Mouse (Mus musculus) kidney, postnatal 36 days (tissue): ENCODE data around the gene Pfpl.

Source experiments
- DNase-seq, 2 experiments: peaks; one replicate each; pipeline ENCODE4 v3.0.0; 2021 to 2022; ENCODE audit warnings: mixed read lengths in 2 of 2

Pfpl gene

GRCm38 (mm10) chr19:12427605-12428004 is at the start of gene Pfpl:
Gene Pfpl, plus strand, starts transcription at chr19:12427905.
- DNase-seq, result no peak

DNA sequence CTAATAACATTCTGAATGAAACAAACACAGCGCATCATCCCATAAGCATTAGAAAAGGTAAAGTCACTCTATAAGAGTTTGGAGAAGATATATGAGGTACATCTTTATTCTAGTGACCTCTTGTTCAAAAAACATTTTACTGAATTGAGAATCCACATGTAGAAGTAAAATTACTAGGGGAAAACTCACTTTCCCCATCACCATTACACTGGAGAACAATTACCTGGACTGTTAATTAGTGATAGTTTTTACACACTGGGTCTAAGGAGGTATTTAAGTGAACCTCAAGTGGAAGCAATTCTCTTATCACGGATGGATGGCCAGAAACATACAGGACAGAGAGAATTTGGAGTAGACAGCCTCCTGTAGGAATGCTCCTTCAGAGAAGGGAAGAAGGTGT is 40.7 kb upstream of the Pfpl start, which contains the start of gene Olfr1440:
TSS of gene Olfr1440 (plus strand) at position 301 of the 400 bp plus-strand sequence.
- no peak for DNase-seq

DNA sequence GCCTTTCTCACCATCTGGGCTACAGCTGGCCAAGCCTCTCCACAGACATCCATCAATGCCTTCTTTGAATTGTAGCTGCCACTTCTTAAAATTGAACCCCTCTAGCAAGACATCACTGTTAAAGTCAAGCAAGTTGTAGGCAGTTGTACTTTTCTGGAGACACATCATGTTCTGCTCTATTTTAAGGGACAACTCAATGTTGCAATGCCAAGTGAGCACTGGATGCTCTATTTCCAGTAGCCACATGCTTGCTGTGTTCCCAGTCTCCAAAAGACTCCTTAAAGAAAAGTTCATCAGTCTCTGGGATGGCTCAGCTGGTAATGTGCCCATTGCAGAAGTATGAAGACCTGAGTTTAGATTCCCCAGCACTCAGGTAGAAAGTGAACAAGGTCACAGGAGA is 14.0 kb upstream of the Pfpl start:
- DNase-seq, result no peak

- DNase-seq, result peak; percentile 31 to 37
Observed at GRCm38 (mm10) chr19:12417361-12417760, 10.3 kb upstream of the Pfpl start, which contains the start of gene Olfr1441. Gene Olfr1441, plus strand, starts transcription at chr19:12417433.

GRCm38 (mm10) chr19:12418312-12418711 is 9.4 kb upstream of the Pfpl start:
- no peak for DNase-seq

DNA sequence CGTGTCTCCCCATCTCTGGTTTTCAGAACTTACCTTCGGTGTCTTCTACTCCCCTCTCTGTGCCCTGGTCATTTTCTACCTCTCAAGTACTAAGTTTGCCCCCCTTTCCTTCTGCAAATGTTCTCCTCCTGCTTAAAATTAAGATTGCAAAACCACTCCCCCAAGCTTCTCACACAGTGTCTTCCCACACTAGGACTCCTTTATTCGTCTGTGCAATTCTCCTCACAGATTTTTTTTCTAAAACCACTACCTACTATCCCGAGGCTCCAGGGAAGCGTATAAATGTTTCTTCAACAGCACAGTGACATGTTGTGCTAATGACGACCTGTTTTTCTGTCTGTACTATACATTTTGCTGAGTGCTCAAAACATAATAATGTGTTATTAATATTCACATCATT is 7.2 kb upstream of the Pfpl start:
- no peak for DNase-seq

GRCm38 (mm10) chr19:12421680-12422079 is 6.0 kb upstream of the Pfpl start:
- DNase-seq, result no peak

DNA sequence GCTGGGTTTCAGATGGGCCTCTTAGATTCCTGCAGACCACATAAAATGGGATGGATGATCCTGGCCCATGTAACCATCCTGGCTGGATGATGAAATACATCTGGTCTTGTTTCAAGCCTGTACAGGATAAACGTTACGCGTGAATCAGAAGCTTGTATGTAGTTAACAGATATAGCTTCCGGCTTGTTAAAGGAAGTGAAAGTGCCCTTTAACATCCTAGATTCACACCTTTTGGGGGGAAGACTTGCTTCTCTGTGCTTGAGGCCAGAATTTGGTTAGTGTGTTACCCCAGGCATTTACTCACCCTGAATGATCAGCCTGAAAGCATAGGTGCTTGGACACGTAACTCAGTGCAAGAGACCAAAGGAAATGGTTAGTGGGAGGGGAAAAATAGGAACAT is 604 bp upstream of the Pfpl start:
- DNase-seq, result no peak

DNA sequence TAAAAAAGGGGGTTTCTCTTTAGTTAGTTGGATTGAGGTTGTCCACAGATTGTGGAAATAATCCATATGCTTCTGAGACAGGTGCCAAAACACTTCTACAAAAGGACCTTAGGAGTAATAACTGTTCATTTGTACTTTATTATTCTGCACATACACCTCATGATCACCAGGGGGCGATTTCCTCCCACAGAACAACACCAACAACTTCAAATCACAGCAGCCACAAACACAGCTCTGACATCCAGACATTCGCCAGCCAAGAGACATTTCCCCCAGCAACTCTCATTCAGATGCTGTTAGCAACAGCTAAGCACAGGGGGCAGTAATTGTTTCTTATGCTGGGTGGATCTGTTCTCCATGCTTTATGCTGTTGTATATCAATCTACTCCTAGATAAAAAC is 5.3 kb downstream of the Pfpl start:
- DNase-seq, result peak; percentile 46 to 49

DNA sequence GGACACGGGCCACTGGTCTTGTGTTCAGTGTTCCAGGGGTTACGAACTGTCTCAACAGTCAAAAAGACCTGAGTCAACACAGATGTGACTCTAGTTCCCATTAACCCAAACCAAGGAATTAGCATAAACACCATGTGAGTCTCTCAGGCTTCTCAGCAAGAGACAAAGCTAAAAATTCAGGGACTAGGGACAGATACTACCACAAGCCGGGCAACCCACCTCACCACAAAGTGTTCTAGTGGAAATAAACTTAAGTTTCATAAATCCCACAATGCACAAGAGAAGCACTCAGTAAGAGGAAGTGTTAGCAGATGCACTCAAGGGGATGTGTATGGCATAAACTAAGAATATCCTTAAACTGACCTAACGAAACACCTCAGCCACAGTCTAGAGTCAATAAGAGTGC is 7.3 kb downstream of the Pfpl start:
- DNase-seq, result no peak

DNA sequence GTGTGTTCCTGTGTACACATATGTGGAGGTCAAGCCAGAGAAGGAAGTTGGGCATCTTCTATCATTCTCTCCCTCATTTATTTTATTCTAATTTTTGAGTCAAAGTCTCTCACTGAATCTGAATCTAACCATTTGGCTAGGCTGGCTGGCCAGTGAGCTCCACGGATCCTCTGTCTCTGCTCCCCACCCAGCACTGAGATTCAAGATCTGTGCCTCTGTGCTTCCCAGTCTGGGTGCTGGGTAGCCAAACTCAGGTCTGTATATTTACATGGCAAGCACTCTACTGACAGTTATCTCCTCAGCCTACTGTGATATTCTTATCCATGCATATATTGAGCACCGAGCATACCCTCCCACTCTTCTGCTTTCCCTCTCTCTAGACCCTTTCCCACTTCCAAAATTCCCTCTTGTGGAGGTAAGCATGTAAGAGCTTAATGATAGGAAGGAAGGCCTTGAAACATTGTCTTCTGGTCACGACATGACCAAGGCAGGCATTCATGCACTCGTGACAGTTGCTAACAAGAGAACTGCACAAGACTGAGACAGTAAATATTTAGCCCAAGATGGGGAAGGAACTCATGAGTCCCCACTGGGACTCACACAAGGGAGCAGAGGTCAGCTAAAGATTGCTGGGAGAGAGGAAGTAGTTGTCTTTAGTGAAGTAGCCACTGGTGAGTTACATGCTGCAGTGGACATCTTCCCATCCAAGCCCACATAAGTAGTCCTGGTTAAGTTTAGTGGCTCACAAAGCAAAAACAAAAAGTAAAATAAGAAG is 8.2 kb downstream of the Pfpl start:
- DNase-seq, result peak in 1 of 2 experiments; percentile 10

DNA sequence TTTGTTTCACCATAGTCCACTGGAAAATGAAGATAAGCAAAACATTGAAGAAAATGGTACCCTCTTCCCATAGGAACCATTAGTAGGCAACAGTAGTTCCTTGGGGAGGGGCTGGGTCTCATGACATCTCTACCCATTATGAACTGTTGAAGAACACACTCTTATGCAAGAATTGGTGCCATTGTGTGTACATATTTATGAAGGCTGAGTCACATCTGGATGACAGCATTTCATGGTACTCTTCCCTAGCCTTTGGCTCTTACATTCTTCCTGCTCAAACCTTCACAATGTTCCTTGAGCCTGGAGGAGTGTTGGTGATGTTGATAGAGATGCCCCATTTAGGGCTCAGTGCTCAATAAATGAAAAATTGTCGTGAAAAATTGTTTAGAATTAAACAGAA is 11.9 kb downstream of the Pfpl start:
- DNase-seq, result no peak

DNA sequence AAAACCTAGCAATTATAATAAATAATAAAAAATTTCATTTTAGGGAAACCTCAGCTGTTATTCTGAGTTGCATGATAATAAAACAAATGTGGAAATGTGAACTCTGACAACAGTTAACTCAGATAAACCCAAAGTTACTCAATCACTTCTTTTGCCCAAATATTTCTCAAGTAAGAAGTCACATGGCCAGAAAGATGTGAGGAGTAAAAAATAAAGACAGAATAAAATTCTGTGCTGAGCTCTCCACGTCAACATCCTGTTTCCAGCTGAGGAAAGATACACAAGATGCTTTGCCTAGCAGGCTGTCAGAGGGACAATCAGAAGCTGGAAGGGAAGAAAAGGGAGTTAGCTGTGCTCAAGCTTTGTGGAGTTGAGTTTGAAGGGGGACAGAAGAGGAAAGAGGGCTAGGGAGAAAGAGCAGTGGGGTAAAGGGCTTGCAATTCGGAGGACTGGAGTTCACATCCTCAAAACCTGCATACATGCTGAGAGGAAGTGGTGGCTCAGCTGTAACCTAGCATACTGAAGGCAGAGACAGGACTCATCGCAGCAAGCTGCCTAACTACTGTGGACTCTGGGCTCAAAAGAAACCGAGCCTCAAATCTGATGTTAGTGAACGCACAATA is 12.5 kb downstream of the Pfpl start:
- no peak for DNase-seq

DNA sequence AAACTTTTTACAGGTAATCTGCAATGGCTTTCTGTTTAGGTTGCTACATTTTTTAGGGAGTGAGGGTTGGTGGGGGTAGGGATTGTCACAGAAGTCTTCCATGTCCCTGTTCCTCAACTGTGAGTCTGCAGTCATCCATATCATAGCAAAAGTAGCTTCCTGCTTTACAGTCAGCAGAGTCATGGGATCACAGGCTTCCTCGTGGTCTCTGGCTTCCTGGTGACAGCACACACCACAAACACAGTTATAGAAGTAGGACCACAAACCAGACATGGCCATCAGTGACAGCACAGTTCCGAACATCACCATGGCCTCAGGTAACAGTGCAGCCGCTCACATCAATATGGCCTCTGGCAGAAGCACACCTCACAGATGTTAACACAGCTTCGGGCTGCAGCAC is 14.9 kb downstream of the Pfpl start:
- DNase-seq, result no peak

DNA sequence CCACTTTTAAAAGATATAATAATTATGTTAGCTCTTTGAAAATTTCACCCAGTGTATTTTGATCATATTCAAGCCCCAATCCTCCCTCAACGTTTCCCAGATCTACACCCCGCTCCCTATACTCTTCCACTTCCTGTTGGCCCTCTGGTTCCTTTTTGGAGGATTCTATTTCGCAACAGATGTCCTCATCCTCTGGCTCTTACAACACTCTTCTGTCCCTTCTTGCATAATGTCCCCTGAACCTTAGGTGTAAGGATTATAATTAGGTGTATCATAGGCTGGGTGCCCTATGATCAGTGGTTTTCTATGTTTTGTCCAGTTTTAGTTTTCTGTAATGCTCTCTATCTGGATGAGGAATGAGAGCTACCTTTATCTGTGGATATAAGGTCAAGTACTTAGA is 17.3 kb downstream of the Pfpl start:
- DNase-seq, result no peak

- peak in 1 of 2 experiments; percentile 30 for DNase-seq
Observed at GRCm38 (mm10) chr19:12457401-12458066, 29.8 kb downstream of the Pfpl start.

DNA sequence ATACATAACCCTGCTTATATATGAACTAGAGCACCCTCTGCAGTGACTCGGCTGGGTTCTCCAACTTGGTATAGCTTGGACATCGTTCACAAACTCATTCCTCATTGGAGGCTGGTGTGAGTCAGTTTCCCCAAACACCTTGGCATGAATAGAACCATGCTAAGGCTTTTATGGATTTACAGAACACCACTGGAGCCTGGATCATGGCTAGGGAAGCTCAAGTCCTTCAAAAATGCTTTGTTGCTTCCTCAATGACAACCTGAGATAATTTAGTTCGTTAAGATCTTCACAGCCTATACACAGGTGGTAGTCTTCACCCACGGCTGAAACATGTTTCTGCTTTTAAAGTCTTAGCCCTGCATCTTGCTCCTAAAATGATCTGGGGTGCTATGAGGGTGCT is 31.8 kb downstream of the Pfpl start:
- no peak for DNase-seq

GRCm38 (mm10) chr19:12460282-12461249 is 32.9 kb downstream of the Pfpl start, which contains the start of gene Mpeg1:
Gene Mpeg1, plus strand, starts transcription at chr19:12460779.
- DNase-seq, result no peak

DNA sequence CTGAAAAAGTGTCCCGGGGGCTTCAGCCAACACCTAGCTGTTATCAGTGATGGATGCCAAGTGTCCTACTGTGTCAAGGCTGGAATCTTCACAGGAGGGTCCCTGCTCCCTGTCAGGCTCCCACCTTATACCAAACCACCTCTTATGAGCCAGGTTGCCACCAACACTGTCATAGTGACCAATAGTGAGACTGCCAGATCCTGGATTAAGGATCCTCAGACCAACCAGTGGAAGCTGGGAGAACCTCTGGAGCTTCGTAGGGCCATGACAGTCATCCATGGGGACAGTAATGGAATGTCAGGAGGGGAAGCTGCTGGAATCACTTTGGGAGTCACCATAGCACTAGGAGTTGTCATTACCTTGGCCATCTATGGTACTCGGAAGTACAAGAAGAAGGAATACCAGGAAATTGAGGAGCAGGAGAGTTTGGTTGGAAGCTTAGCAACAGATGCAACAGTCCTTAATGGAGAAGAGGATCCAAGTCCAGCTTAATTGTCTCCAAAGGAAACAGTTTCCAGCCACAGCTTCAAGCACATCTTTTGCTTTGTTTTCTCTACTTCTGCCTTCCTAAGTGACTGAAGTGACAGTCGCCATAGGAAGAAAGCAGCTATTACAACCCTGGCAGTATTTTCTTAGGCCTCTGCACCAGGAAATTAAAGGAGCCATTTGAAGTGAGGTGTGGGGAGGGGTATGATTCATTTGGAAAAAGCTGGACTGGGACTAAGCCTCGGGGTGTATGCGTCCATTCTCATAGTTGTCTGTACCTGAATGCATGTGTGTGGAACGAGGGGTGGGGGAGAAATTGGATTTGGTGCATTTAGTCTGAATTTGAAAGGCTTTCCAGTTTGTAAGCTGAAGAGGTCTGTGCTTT is 35.4 kb downstream of the Pfpl start:
- no peak for DNase-seq

GRCm38 (mm10) chr19:12463722-12464035 is 36.0 kb downstream of the Pfpl start:
- DNase-seq, result no peak

DNA sequence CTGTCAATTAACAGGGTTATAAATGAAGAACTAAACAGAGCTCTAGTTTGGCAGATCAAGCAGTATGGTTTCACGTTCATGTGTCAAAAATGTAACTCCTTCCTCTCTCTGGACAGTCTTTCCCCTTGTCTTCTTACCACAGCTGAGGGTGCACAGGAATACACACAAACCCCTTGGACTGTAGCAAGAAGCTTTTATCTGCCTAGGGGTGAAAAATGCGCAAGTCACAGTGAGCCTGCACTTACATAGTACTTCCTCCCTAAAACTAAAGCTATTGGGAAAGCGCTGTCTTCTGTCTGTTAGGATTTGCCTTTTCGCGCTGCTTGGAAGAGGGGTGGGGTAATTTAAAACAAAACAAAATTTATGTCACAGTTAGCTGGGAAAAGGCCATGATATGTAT is 36.4 kb downstream of the Pfpl start:
- no peak for DNase-seq

- DNase-seq, result no peak
Observed at GRCm38 (mm10) chr19:12464674-12465073, 37.0 kb downstream of the Pfpl start.
